9 mouse cellular contexts compared by ENCODE assay signal in the genomic region with DNA sequence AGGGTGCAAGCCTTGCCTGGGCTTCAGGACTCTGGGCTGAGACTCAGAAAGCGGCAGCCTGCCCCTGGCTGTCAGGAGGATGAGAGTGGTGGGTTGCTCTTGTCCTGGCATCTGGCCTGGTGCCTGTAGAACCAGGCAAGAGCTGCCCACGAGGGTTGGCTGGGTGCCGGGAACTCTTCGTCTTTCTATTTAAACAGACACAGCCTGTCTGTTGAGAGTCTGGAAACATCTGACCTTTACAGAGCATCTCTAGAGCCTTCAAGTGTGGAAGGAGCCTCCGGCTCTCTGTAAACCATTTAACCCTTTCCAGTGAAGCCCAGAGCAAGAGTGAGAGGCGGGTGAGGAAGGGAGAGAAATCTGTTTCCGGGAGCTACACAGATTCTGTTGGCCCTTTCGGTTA. TPM values are rescaled to one million over a fixed set of nuclear protein-coding genes. Genes with fewer than 3 reads are reported as not detected.
A peak's percentile ranks its signal among the peaks of the same experiment; 100 is the strongest.
DNase-seq lines count a peak whose midpoint lies in the region; ATAC-seq lines count a peak whose summit lies in the region.
"Had no signal": no experiment of that assay in that cellular context is flagged by ENCODE, and none has a peak within 500 bp of the region (broad histone marks: within the 10 kb centered on the region; RNA-seq: fewer than 3 reads in every experiment).

No protein-coding gene starts in this region.

- ATAC-seq in CD4-positive, CD25-positive, alpha-beta regulatory T cell, adult 4 months, result peak; percentile 72
- no peak for ATAC-seq in embryonic facial prominence, embryonic 12.5 days (ENCODE audit: insufficient number of reproducible peaks, insufficient read depth, low FRiP score, low TSS enrichment)
- peak; percentile 80 for ATAC-seq in hindbrain, embryonic 15.5 days (ENCODE audit: low FRiP score, low read depth)
- no peak for ATAC-seq in megakaryocyte progenitor cell, adult 5-6 weeks (replicated peaks; ENCODE audit: poor library complexity)

- H3K27ac ChIP-seq in embryonic facial prominence, embryonic 12.5 days, result peak overlapping the region; percentile 30; the same call in 1 of the 2 replicates
- peak overlapping the region; percentile 59 for H3K27ac ChIP-seq in hindbrain, embryonic 15.5 days (replicated peaks)
- H3K27ac ChIP-seq: macrophage had no signal

- 39% methylated on average over 8 of the region's 8 CpGs for WGBS in embryonic facial prominence, embryonic 12.5 days
- 31% methylated on average over 8 of the region's 8 CpGs for whole genome bisulfite sequencing in hindbrain, embryonic 15.5 days

- intact Hi-C loops in heart, postnatal 25 days (cut with DNase I), result no loop called here

- H3K4me2 ChIP-seq in embryonic facial prominence, embryonic 12.5 days (replicated peaks), result no peak overlapping the region
- no peak overlapping the region for H3K4me2 ChIP-seq in hindbrain, embryonic 15.5 days

- H3K36me3 ChIP-seq in embryonic facial prominence, embryonic 12.5 days, result no peaks in the 10 kb centered on the region
- H3K36me3 ChIP-seq in hindbrain, embryonic 15.5 days, result no peaks in the 10 kb centered on the region

- H3K4me3 ChIP-seq in embryonic facial prominence, embryonic 12.5 days, result no peak overlapping the region
- no peak overlapping the region for H3K4me3 ChIP-seq in hindbrain, embryonic 15.5 days

- peaks cover 5% of the 10 kb centered on the region for H3K4me1 ChIP-seq in embryonic facial prominence, embryonic 12.5 days
- peaks cover 12% of the 10 kb centered on the region for H3K4me1 ChIP-seq in hindbrain, embryonic 15.5 days (replicated peaks)

- peak; percentile 90 for DNase-seq in heart, adult 11 months
- no peak for DNase-seq in heart, postnatal 25 days (ENCODE audit: low spot score)
- DNase-seq in lung, postnatal 10 days, result peak; percentile 75
- no peak for DNase-seq in T-cell, adult 2 months (ENCODE audit: low spot score)

- H3K9ac ChIP-seq in embryonic facial prominence, embryonic 12.5 days, result no peak overlapping the region
- H3K9ac ChIP-seq in hindbrain, embryonic 15.5 days, result peak overlapping the region; percentile 10; the same call in 1 of the 2 replicates

- no peaks in the 10 kb centered on the region for H3K9me3 ChIP-seq in embryonic facial prominence, embryonic 12.5 days
- no peaks in the 10 kb centered on the region for H3K9me3 ChIP-seq in hindbrain, embryonic 15.5 days

- no peaks in the 10 kb centered on the region for H3K27me3 ChIP-seq in embryonic facial prominence, embryonic 12.5 days
- H3K27me3 ChIP-seq in hindbrain, embryonic 15.5 days, result no peaks in the 10 kb centered on the region

RNA-seq across cellular contexts. Expression of a gene that starts 15.3 kb away (rescaled TPM):
- total RNA-seq in heart, postnatal 25 days (2021), result 10 to 100 TPM; 11.0 to 12.7 TPM
- 10 to 100 TPM; 19.2 to 26.0 TPM for polyA plus RNA-seq in CD4-positive, CD25-positive, alpha-beta regulatory T cell, adult 4 months (2017; shearing (Covaris generic))
- 14.6 and 14.9 TPM in 2 replicates for polyA plus RNA-seq in embryonic facial prominence, embryonic 12.5 days (2016; fragmentation: Nextera tagmentation; extraction: Ambion mirVana)
- polyA plus RNA-seq in hindbrain, embryonic 15.5 days (2015; fragmentation: Nextera tagmentation; extraction: Ambion mirVana), result 22.7 and 25.7 TPM in 2 replicates
- total RNA-seq in megakaryocyte progenitor cell, adult 5-6 weeks (2015), result 6.6 and 7.7 TPM in 2 replicates
- 5.3 and 8.1 TPM in 2 replicates for total RNA-seq in megakaryocyte progenitor cell, adult 5-6 weeks (2017)

RNA-seq across cellular contexts. Expression of a gene that starts 56.2 kb away (rescaled TPM):
- 1,000 to 10,000 TPM; 1,585 to 1,668 TPM for total RNA-seq in heart, postnatal 25 days (2021)
- polyA plus RNA-seq in CD4-positive, CD25-positive, alpha-beta regulatory T cell, adult 4 months (2017; shearing (Covaris generic)), result 10 to 100 TPM; 22.4 to 23.9 TPM
- polyA plus RNA-seq in embryonic facial prominence, embryonic 12.5 days (2016; fragmentation: Nextera tagmentation; extraction: Ambion mirVana), result 495 and 498 TPM in 2 replicates
- 215 and 225 TPM in 2 replicates for polyA plus RNA-seq in hindbrain, embryonic 15.5 days (2015; fragmentation: Nextera tagmentation; extraction: Ambion mirVana)
- total RNA-seq in megakaryocyte progenitor cell, adult 5-6 weeks (2015), result 267 and 274 TPM in 2 replicates
- 276 and 284 TPM in 2 replicates for total RNA-seq in megakaryocyte progenitor cell, adult 5-6 weeks (2017)

Comparison
In these comparisons a context has a peak if more than half of its experiments do, and no peak if none do; other contexts are left out.
1. DNase-seq: peak in heart, adult 11 months (single experiment) and lung, postnatal 10 days (single experiment); none in heart, postnatal 25 days (single experiment) and T-cell, adult 2 months (single experiment).
2. ATAC-seq: peak in CD4-positive, CD25-positive, alpha-beta regulatory T cell, adult 4 months (single experiment) and hindbrain, embryonic 15.5 days (single experiment); none in embryonic facial prominence, embryonic 12.5 days (single experiment) and megakaryocyte progenitor cell, adult 5-6 weeks (single experiment).